Mouse (Mus musculus) telencephalon, adult 2 months (tissue): ENCODE measurements around the gene Klhl41.
"Not testable (repeated sequence)": the region's sequence is repeated elsewhere in the genome, so short reads cannot be mapped to it uniquely, and the experiment has no call there.

ENCODE experiments used
- DNase-seq: peaks from one replicate; pipeline ENCODE4 v3.0.0-alpha.2; 2011; ENCODE audit warnings: low read depth, low spot score

Gene Klhl41

GRCm38 (mm10) chr2:69669853-69670252 is at the start of gene Klhl41:
Gene Klhl41, plus strand, starts transcription at chr2:69670120.
- no peak for DNase-seq

- no peak for DNase-seq
Observed at GRCm38 (mm10) chr2:69629215-69629614, 40.7 kb upstream of the Klhl41 start.

- DNase-seq = no peak
Observed at GRCm38 (mm10) chr2:69629914-69630313, 40.0 kb upstream of the Klhl41 start.

GRCm38 (mm10) chr2:69630792-69631191 is 39.1 kb upstream of the Klhl41 start:
- DNase-seq = no peak

- DNase-seq = no peak
Observed at GRCm38 (mm10) chr2:69631449-69631848, 38.5 kb upstream of the Klhl41 start.

GRCm38 (mm10) chr2:69635064-69635701 is 34.7 kb upstream of the Klhl41 start:
- DNase-seq = peak; percentile 21

- no peak for DNase-seq
Observed at GRCm38 (mm10) chr2:69635807-69636206, 34.1 kb upstream of the Klhl41 start.

GRCm38 (mm10) chr2:69637989-69638388 is 31.9 kb upstream of the Klhl41 start:
- not testable (repeated sequence) for DNase-seq

- no peak for DNase-seq
Observed at GRCm38 (mm10) chr2:69640100-69640499, 29.8 kb upstream of the Klhl41 start.

- no peak for DNase-seq
Observed at GRCm38 (mm10) chr2:69644968-69645617, 24.8 kb upstream of the Klhl41 start.

- DNase-seq = peak; percentile 95
Observed at GRCm38 (mm10) chr2:69646726-69647490, 23.0 kb upstream of the Klhl41 start, which contains the start of gene Bbs5. Gene Bbs5, plus strand, starts transcription at chr2:69647171.

- no peak for DNase-seq
Observed at GRCm38 (mm10) chr2:69649716-69650115, 20.2 kb upstream of the Klhl41 start.

- DNase-seq = no peak
Observed at GRCm38 (mm10) chr2:69659326-69659725, 10.6 kb upstream of the Klhl41 start.

GRCm38 (mm10) chr2:69663827-69664476 is 6.0 kb upstream of the Klhl41 start:
- DNase-seq = no peak

- no peak for DNase-seq
Observed at GRCm38 (mm10) chr2:69667656-69668055, 2.3 kb upstream of the Klhl41 start.

GRCm38 (mm10) chr2:69668414-69668813 is 1.5 kb upstream of the Klhl41 start:
- no peak for DNase-seq

GRCm38 (mm10) chr2:69673723-69674122 is 3.8 kb downstream of the Klhl41 start:
- DNase-seq = no peak

- DNase-seq = no peak
Observed at GRCm38 (mm10) chr2:69675266-69675665, 5.3 kb downstream of the Klhl41 start.

GRCm38 (mm10) chr2:69676713-69677112 is 6.8 kb downstream of the Klhl41 start:
- no peak for DNase-seq

- not testable (repeated sequence) for DNase-seq
Observed at GRCm38 (mm10) chr2:69677215-69677614, 7.3 kb downstream of the Klhl41 start.

GRCm38 (mm10) chr2:69679990-69680389 is 10.1 kb downstream of the Klhl41 start:
- no peak for DNase-seq

GRCm38 (mm10) chr2:69681931-69682330 is 12.0 kb downstream of the Klhl41 start:
- DNase-seq = no peak
